Mouse (Mus musculus): ENCODE measurements at regions not wholly inside any gene's neighbourhood (a gene's known extent, or its start where the extent isn't known, plus 50 kb on each side); places are given as distances from the start of the nearest gene placed in this dataset.
A peak's percentile ranks its signal among the peaks of the same experiment; 100 is the strongest.
"Not testable (repeated sequence)": the region's sequence is repeated elsewhere in the genome, so short reads cannot be mapped to it uniquely, and the experiment has no call there.

DNA sequence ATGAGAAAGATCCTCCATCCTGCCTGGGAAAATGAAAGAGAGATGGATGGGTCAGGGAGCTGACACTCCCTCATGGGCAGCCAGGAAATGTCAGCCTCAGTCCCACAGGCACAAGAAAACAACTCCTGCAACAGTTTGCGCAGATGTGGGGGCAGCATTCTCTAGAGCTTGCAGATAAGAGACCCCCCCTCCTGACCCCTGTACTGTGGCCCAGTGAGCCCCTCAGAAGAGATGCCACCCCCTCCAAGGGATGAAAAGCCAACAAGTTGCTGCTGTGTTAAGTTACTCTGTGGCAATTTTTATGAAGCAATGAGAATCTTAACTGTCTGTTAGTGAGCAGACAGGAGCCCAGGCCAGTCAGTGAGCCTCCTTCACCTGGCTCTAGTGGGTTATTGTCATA is 406.5 kb downstream of the 1190002N15Rik start:
- no peak for DNase-seq (ENCODE audit: low read depth, low spot score)

DNA sequence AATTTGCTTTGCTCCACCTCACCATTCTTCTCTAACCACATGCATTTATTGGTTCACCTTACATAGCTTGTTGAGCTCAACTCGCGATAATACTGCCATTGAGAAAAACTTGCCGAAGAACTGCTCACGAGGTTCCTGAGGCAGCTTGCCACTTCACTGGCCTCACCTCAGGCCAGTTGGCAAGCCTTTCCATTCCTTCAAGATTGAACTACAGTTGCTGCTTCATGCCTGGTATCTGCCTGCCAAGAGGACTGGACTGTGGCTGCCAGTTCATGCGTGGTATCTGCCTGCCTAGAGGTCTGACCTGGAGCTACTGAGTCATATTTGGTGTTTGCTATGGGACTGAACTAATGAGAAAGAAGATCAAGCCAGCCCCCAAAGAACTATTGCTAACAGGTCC is 420.9 kb downstream of the 1190002N15Rik start:
- DNase-seq (ENCODE audit: low read depth, low spot score) = no peak

DNA sequence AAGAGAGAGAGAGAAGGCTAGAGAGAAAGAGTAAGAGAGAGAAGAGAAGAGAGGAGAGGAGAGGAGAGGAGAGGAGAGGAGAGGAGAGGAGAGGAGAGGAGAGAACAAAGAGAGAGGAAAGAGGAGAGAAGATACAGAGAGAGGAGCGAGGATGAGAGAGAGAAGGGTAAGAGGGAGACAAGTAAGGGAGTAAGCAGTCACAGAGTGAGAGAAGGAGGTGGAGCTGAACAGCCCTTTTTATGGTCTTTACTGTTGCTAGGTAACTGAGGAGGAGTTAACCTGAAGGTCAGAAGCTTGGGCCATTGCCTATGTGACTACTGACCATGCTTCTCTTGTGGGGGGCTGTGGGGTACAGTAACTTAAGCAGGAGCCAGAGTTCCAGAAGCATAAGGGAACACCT is 430.2 kb downstream of the 1190002N15Rik start:
- DNase-seq (ENCODE audit: low read depth, low spot score) = not testable (repeated sequence)

GRCm38 (mm10) chr9:94104669-94105068 is 433.2 kb downstream of the 1190002N15Rik start:
- no peak for DNase-seq (ENCODE audit: low read depth, low spot score)

GRCm38 (mm10) chr9:94101958-94102357 is 435.9 kb downstream of the 1190002N15Rik start:
- no peak for DNase-seq (ENCODE audit: low read depth, low spot score)

- no peak for DNase-seq (ENCODE audit: low read depth, low spot score)
Observed at GRCm38 (mm10) chr9:94094800-94095199, 443.1 kb downstream of the 1190002N15Rik start.

- peak; percentile 52 for DNase-seq (ENCODE audit: low read depth, low spot score)
Observed at GRCm38 (mm10) chr9:94091658-94092225, 446.1 kb downstream of the 1190002N15Rik start.

DNA sequence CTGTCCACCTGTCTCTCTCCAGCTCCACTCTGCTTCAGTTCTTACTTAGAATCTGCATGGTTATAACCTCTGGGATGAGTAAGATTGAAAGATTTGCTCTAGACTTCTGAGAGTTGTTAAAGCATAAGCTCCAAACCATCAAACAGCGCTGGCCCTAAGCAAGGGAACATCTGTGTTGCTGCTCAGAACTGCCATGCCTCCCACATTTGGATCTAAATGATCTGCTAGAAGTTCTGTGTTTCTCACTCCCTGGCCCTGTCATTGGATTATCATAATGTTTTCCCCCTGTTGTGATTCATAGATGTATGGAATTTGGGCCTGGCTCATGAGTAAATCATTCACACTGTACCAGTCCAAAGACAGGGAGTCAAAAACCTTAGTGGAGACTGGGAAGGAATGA is 448.1 kb downstream of the 1190002N15Rik start:
- no peak for DNase-seq (ENCODE audit: low read depth, low spot score)

GRCm38 (mm10) chr9:94083629-94084411 is 454.1 kb downstream of the 1190002N15Rik start:
- DNase-seq (ENCODE audit: low read depth, low spot score) = no peak

DNA sequence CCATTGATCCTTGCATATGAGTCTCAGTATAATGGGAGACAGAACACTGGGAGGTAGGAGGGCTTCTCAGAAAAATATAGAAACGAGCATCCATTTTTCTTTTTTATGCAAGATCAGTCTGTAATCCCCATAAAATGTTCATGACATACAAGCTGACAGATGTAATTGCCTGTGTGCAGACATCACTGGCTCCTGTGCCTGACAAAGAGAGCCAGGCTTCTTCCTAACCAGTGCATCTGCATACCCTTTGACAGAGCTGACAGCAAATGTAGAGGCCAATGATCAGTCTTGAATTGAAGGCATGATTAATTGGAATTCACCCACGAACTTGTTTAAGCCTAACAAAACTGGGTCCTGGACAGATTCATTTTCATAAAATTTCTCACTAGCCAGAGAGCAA is 463.0 kb downstream of the 1190002N15Rik start:
- no peak for DNase-seq (ENCODE audit: low read depth, low spot score)

GRCm38 (mm10) chr9:94067121-94067520 is 470.8 kb downstream of the 1190002N15Rik start:
- DNase-seq (ENCODE audit: low read depth, low spot score) = no peak

DNA sequence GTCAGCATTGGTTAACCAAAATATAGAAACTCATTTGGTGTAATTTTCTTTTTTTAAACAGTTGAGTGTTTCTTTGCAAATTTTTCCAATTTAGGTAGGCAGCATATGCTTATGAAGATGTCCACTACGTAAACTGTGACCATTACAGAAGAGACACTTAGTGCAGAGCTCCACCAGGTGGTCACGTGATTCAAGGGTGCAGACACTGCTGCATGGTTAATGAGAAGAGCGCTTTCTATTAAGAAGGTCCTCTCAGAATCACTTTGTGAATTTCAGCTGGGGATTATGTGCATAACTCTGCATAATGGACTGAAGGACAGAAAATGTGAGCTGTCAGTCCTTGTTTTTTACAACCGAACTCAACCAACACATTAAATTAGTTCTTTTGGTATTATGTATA is 484.7 kb downstream of the 1190002N15Rik start:
- no peak for DNase-seq (ENCODE audit: low read depth, low spot score)

GRCm38 (mm10) chr9:94047845-94048244 is 490.0 kb downstream of the 1190002N15Rik start:
- DNase-seq (ENCODE audit: low read depth, low spot score) = no peak

- DNase-seq (ENCODE audit: low read depth, low spot score) = no peak
Observed at GRCm38 (mm10) chr9:94045462-94046126, 492.3 kb downstream of the 1190002N15Rik start.

GRCm38 (mm10) chr9:94023761-94024160 is 514.1 kb downstream of the 1190002N15Rik start:
- DNase-seq (ENCODE audit: low read depth, low spot score) = no peak

GRCm38 (mm10) chr9:94021293-94021903 is 516.5 kb downstream of the 1190002N15Rik start:
- DNase-seq (ENCODE audit: low read depth, low spot score) = no peak

DNA sequence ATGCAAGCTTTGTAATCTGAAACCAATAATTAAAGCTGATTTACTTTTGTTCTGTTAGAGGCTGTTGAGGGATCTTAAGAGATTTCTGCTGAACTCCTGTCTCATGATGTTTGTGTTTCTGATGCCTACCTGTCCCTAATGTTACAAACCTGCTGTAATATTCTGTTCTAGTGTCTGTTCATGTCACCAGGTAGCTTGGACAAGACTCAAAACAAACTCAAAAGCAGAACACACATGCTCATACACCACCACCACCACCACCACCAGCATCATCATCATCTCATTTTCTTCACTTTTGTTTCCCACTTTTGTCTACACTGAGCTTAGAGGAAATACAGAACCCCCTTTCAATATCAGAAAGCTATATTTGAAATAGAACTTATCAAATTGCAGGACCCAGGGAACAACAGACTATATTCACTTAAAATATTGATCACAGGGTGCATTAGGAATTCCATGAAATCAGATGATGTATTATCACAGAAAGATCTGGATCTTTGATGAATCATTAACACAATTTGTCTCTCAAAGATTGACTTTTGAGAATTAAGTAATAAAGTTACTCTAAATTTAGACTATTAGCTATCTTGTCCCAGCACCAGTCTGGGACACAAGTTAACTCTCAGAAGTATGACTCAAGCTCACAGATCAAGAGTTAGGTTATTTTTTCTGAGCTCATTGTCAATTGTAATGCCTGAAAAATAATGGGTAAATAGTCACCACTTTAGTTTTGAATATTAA is 521.0 kb downstream of the 1190002N15Rik start:
- DNase-seq (ENCODE audit: low read depth, low spot score) = no peak

- no peak for DNase-seq (ENCODE audit: low read depth, low spot score)
Observed at GRCm38 (mm10) chr9:93992216-93992615, 545.7 kb downstream of the 1190002N15Rik start.

DNA sequence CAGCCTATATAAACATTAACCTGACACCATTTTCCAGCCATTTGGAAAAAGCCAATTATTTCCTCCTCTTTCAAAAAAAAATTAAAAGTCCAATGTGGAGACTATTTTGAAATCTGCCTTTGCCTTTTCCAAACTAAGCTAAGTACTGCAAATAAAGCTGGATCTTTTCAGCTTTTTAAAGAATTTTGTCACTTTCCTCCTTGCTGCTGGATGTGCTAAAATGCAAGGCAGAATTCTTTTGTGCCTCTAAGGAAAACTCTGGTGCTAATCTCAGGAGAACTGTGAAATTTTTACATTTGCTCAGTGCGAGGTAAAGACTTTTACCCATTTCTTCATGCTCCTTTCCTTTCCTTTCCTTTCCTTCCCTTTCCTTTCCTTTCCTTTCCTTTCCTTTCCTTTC is 546.7 kb downstream of the 1190002N15Rik start:
- DNase-seq (ENCODE audit: low read depth, low spot score) = no peak

DNA sequence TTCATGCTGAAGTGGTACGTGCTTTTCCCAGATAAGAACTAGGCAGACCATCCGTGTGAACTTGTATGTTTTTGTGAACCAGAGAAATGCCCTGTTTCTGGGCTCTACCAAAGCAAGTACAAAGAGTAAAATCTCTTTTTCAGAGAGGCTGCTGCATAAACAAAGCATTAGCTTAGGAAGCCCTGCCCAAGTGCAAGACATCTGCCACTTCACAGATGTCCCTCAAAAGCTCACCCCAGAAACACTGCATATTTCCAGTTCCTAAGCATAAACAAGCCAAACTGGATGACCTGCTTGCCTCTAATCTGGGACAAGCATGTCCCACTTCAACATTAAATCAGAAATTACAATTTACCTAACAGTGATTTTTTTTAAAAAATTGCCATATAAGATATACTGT is 556.7 kb downstream of the 1190002N15Rik start:
- DNase-seq (ENCODE audit: low read depth, low spot score) = no peak

DNA sequence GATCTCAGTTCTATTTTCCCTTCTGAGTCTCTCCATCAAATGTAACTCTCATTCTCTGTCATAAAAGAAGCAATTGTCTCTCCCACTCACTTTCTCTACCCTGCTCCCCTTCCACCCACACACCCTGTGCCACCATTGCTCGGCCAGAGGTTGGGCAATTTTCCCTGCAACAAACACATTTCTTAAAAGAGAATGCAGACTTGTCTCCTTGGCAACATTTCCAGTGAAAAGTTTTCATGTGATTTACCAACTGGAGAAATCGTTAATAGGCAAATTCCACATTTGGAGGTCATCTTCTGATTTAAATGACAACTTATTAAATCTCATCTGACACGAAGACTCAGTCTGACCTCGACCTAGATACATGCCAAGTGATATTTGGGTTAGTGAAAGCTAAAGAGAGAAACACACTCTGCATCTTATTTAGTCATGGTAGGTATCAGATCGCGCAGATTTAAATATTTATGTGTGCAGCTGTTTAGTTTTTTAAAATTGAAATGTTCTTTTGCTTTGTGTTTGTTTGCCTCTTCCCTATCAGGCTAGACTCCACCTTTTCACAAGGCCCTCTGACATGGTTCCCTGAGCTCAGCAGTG is 568.1 kb downstream of the 1190002N15Rik start:
- no peak for DNase-seq (ENCODE audit: low read depth, low spot score)
